Mouse (Mus musculus): ENCODE results near the gene Stk32c. TPM values are rescaled to one million over a fixed set of nuclear protein-coding genes. Genes with fewer than 3 reads are reported as not detected.
A peak's percentile ranks its signal among the peaks of the same experiment; 100 is the strongest.

Gene Stk32c
- total RNA-seq, 2 experiments from 2014 or later, result 95.7 to 101 TPM

DNA sequence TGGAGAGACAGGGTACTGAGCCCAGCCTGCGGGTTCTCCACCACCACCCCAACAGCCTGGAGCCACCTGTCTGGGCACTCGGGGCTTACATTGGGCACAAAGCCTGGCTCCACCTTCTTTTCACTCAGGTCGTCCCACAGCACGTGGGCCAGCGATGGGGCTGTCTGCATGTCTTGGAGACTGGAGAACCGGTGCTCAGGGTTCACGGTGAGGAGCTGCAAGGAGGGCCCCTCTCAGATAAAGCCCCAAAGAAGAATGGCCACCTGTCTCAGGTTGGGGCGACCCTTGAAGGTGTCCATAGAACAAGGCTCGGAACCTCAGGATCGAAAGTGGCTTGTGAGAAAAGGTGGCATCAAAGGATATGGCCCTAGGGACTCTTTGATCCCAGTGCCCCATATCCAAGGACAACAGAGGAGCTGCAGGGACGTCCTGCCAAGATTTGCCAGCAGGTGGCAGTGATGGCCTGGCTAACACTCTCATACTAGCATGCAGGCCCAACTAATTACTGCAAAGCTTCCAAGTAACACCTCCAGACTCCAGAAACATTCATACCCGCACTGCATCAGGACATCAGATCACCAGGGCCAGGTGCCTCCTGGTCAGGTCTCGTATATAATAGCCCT, 93.8 kb downstream of the Stk32c start:
- intact Hi-C loops (cut with DNase I), result no loop called here
- peak; percentile 80 to 84 for DNase-seq (ENCODE audit: extremely low spot score in 1 of 2, low spot score in 2 of 2)

DNA sequence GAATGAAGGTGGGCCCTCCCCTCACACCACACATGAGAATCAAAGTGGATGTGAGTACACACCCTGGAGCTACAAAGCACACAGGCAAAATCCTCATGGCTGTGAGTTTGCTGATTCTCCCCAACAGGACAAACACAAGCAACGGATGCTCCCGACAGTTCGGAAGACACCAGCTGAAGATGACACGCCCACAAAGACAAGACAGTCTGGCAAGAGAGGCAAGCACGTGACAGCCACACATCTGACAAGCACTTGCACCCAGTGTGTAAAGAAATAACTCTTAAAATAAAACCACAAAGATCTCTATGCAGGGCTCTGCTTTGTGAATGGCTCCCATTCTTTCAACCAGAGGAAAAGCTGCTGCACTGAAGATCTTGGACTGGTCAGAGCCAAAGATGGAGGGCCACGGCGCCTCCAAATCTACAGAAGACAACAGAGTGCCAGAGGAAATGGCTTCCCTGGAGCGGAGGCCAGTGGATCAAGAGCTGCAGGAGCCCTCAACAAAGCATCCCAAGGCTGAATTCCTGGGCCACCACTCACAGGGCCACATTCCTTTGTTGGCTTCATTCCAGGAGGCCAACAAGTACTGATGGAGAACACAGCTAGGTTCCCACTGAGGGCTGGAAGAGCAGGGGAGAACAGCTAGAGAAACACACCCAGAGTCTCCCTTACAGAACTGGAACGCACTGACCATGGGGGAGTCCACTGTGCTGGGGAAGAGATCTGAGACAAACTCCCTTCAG, 105.0 kb downstream of the Stk32c start:
- intact Hi-C loops (cut with DNase I), result no loop called here
- DNase-seq (ENCODE audit: extremely low spot score in 1 of 2, low spot score in 2 of 2), result no peak

DNA sequence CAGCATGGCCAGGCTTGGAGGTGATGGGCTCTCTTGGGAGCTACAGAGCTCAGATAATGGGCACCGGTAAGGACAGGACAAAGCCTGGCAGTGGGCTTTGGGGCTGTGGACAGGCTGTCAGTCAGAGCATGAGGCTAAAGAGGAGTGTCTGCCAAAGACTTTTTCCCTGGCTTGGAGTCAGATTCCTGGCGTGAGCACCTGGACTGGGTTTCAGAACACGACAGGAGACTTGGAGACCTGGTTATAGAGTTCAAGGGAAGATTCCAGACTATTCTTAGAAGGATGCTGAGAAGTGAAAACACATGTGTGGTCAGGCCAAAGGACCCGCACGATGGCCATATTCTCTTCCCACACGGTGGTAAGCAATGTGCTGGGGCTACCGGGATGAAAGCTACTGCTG, 107.4 kb downstream of the Stk32c start:
- no peak for DNase-seq (ENCODE audit: extremely low spot score in 1 of 2, low spot score in 2 of 2)
- intact Hi-C loops (cut with DNase I), result no loop called here

DNA sequence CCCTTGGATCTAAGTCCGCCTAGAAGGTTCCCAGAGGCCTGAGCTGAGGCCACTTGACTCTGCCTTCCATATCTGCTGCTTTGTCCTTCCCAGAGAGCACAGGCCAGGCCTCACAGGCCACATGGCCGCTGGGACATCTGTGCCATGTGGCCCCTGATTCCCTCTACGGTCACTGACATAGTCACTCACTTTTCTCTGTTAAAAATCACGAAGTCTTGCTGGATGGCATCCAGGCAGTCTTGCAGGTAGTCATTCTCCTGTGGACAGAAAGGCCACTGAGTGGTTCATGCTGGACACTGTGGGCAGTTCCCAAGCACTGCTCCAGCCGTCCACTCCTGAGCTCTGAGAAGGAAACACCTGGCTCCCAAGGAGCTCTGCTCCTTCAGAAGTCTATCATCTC, 108.0 kb downstream of the Stk32c start:
- DNase-seq (ENCODE audit: extremely low spot score in 1 of 2, low spot score in 2 of 2), result no peak
- intact Hi-C loops (cut with DNase I), result no loop called here

DNA sequence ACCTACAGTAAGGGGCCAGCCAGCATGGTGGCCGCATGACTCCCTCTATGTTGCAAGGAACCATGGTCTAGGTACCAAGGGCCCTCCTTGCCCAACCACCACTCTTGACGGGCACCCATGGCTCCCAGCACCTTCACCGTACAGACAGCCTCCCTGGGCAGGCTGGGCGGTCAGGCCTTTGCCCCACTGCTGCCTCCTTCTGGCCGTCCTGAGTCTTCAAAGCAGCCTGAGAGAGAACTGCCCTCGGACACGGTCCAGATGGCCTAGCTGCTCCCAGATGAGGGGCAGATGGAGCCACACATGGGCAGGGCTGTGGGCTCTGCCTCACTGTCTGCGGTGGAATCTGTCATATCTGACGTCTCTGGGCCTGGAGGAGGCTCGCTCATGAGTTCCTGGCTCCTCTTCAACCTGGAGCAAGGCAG, 109.1 kb downstream of the Stk32c start:
- no peak for DNase-seq (ENCODE audit: extremely low spot score in 1 of 2, low spot score in 2 of 2)
- intact Hi-C loops (cut with DNase I), result no loop called here

DNA sequence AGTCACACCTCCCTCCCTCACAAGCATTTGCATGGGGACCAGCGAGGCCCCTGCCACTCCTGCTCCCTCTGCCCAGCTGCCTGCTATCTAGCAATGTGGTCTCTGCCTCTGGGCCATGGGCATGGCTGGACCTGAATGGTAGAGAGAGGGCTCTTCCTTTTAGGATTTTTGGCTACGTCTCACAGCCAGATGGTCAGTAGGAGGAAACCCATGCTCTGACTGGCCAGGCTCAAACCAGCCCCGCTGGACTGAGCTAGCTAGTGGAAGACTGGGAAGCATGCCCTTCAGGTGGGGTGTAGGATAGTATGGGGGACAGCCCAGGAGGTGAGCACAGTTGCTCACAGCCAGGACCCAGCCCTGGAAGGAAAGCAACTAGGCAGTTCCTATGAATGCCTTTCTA, 111.3 kb downstream of the Stk32c start:
- intact Hi-C loops (cut with DNase I), result no loop called here
- peak in 1 of 2 experiments; percentile 26 for DNase-seq (ENCODE audit: extremely low spot score in 1 of 2, low spot score in 2 of 2)

DNA sequence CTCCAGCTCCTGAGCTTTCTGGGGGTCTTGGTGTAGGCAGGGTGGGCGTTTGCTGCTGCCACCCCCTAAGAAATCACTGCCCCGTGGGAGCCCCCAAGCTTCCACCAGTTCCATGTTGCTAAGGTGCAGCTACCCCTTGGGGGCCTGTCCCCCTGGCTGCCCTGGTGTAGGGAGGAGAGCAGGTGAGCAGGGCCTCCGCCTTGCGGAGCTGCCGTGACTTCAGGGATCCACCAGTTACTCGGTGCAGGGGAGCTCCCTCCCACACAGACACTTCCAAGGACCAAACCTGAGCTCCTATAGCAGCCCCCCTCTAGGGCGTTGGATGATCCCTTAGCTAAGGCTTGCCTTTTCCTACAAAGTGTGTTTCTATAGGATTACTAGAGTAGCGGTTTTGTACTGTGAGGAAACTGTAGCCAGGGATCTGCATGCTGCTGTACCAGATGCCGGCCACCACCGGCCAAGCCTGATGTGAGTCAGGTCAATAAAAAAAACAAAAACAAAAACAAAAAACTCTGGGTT, 111.8 kb downstream of the Stk32c start:
- intact Hi-C loops (cut with DNase I), result no loop called here
- DNase-seq (ENCODE audit: extremely low spot score in 1 of 2, low spot score in 2 of 2), result peak in 1 of 2 experiments; percentile 35

DNA sequence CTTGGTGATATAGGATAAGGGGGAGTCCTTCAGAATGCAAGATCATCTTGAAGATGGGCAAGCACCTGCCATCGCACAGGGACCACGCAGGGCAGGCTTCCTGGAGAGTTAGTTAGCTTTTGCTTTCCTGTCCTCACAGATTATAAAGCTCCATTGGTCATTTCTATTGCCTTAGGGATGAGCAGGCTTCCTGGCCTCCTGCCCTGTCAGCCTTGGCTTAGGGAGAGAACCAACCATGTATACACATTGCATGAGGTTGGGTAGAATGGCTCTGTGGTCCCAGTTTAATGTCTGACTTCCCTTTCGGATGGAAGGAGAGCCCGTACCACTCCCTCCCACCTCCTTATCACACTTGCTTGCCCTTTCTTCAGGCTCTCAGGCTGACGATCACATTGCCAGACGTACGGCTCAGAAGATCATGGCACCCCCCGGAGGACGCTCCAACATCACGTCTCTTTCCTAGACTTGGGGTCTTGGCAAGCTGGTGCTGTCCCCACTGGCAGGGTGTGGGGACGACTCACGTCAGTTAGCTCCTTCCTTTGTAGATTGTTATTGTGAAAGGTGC, 112.5 kb downstream of the Stk32c start:
- intact Hi-C loops (cut with DNase I), result no loop called here
- DNase-seq (ENCODE audit: extremely low spot score in 1 of 2, low spot score in 2 of 2), result no peak

DNA sequence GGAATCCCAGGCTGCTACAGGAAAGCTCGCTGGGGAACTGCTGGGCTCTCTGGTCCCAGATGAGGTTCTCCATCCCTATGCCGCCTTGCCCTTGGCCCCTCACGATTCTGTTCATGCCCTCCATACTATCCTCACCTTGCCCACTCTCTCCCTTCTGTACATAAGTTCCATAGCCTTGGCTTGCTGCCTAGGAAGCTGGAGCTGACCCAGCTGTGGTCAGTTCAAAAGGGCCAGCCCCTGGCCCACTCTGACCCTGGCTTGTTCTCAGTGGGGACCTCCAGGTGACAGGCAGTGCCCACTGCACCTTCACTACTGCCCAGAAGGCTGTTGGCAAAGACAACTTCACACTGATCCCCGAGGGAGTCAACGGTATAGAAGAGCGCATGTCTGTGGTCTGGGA, 116.7 kb downstream of the Stk32c start:
- no peak for DNase-seq (ENCODE audit: extremely low spot score in 1 of 2, low spot score in 2 of 2)
- intact Hi-C loops (cut with DNase I), result no loop called here

DNA sequence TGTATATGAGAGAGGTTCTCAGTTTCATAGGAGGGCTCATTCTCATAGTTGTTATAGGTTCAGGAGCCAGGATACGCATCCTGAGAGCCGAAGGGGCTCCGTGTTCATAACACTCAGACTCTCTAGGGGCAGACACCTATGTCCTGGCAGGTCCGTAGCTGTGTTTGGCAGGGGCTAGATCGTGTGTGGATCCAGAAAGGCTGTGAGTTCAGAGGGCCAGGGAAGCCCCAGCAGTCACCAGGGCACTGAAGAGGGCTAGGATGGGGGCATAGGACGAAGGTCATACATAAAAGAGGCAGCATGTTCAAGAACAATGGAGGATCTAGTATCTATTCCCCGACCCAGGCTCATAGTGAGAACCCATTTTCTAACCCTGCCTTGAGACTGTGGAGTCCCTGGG, 117.8 kb downstream of the Stk32c start:
- intact Hi-C loops (cut with DNase I), result no loop called here
- DNase-seq (ENCODE audit: extremely low spot score in 1 of 2, low spot score in 2 of 2), result no peak

DNA sequence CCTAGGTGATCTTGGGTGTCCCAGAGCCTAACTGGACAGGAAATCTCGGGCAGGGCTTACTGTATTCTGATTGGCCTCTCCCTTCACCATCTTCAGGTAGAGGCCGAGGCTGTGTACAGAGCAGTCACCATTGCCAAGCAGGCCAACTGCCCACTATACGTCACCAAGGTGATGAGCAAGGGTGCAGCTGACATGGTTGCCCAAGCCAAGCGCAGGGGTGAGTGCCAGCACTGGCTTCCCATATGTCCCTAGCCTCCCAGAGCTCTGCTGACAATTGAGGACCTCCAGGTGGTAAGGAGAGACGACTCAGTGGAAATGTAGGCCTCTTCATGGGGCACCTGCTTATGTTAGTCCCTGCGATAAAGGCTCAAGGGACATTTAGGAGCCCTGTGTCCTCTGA, 118.3 kb downstream of the Stk32c start:
- intact Hi-C loops (cut with DNase I), result no loop called here
- DNase-seq (ENCODE audit: extremely low spot score in 1 of 2, low spot score in 2 of 2), result no peak

DNA sequence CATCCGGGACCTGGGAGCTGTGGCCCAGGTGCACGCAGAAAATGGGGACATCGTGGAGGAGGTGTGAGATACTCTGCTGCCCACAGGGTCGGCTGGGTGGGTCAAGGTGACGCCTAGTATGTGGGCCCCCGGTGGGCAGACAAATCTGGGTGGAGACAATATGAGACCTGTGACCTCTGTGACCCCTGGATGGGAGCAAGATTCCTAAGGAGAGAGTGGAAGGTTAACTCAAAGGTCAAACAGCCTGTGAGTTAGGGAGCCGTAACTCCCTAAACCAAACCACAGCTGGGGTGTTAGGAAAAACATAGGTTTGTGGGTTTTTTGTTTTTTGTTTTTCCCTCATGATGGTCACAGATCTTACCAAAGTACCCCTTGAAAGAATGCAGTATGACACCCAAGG, 119.3 kb downstream of the Stk32c start:
- intact Hi-C loops (cut with DNase I), result no loop called here
- DNase-seq (ENCODE audit: extremely low spot score in 1 of 2, low spot score in 2 of 2), result no peak

DNA sequence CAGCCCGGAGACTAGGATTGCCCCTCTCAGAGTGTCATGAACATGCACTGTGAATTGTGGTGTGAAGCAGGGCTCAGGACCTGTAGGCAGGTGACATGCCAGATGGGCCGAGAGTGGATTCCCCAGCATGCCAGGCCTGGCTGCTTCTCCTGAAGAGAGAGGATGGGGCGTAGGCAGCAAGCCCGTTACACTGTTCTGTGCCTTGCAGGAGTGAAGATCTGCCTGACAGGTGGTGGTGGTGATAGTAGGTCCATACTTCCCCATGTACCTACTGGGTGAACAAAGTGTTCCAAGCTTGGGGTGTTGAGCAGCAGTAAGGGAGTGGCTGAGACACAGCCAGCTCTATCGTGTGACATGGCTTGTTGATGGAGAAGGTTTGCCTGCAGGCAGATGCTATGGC, 120.0 kb downstream of the Stk32c start:
- DNase-seq (ENCODE audit: extremely low spot score in 1 of 2, low spot score in 2 of 2), result no peak
- intact Hi-C loops (cut with DNase I), result no loop called here

DNA sequence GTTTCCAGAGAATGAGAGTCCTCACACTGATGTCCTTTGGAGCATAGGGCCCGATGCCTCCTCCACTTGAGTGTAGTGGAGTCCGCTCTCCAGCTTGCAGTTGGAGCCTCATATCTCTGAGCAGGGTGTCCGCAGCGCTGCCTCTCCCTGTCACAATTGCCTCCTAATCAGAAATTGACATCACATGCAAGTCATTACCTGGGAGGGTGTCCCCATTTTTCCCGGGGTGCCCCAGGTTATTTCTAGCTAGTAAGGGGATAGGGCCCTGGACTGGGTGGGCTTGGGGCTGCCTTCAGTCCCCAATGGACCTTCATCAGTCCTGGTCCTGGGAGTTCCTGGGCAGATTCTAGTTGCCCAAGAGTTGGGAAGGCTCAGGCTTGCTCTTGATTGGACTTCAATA, 120.4 kb downstream of the Stk32c start:
- intact Hi-C loops (cut with DNase I), result no loop called here
- no peak for DNase-seq (ENCODE audit: extremely low spot score in 1 of 2, low spot score in 2 of 2)

DNA sequence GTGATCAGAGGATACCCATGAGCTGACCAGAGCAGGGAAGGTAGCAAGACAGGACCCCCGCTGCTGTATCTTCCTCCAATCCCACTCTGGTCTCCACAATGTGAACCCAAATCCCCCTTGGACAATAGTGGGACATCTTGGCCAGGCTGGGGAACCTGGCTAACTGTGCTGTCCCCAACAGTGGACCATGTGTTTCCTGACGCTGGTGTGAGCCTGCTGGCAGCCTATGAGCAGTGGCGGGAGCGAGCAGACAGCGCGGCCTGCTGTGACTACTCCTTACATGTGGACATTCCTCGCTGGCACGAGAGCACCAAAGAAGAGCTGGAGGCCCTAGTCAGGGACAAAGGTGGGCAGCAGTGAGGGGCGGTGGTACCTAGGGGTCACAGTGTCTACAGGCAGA, 121.4 kb downstream of the Stk32c start:
- DNase-seq (ENCODE audit: extremely low spot score in 1 of 2, low spot score in 2 of 2), result no peak
- intact Hi-C loops (cut with DNase I), result no loop called here

DNA sequence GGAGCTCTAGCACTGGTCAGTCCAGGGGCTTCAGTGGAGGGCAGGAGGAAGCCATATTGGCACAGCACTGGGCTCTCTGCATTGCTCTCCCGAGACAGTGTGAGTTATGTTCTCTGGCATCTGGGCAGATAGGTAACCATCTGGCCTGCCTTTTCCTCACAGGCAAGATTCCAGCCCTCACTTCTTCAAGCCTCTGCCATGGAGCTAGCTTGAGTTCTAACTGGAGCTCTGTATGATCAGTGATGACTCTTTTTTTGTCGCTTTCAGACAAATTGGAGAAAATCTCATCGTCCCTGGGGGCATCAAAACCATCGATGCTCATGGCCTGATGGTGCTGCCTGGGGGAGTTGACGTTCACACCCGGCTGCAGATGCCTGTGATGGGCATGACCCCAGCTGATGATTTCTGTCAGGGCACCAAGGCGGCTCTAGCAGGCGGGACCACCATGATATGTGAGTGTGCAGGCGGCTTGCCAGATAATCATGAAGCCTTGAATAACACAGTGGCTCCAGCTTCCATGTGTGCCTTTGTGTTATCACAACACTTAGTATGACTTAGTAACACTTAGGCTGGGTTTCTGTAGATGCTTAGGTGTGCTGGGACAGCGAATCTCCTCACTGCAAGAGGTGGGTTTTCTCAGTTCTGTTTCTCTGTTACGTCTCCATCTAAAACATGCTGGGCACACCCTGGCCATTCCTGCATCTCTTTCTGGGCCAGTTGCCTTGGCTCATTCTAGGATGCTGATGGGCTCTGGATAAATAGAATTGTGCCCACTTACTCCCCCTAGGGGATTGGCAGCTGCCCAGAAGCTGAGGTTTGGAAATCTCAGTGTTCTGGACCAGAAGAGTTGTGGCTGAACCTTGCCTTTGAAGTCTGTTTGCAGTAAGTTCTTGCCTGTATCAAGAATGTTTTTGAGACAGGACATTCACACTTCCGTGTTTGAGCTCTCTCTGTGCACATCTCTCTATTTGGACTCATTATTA, 122.9 kb downstream of the Stk32c start:
- peak; percentile 57 to 64 for DNase-seq (ENCODE audit: extremely low spot score in 1 of 2, low spot score in 2 of 2)
- intact Hi-C loops (cut with DNase I), result no loop called here

DNA sequence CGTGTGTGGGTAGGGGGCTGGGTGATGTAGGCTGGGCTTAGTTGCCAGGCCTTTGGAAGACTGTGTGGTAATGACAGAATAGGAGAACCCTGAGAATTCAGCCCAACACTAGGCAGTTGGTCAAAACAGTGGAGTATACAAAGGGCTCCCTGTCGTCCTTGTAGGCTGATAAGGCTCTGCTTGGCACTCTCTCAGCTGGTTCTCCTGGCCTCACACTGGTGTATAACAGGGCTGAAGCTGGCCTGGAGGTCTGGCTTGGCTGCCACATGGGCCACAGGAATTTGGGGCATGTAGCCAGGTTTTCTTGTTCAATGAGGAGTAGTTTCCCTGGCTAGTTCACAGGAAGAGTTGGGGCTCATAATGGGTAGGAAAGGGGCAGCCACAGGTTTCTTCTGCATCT, 125.3 kb downstream of the Stk32c start:
- DNase-seq (ENCODE audit: extremely low spot score in 1 of 2, low spot score in 2 of 2), result peak in 1 of 2 experiments; percentile 55
- intact Hi-C loops (cut with DNase I), result no loop called here

DNA sequence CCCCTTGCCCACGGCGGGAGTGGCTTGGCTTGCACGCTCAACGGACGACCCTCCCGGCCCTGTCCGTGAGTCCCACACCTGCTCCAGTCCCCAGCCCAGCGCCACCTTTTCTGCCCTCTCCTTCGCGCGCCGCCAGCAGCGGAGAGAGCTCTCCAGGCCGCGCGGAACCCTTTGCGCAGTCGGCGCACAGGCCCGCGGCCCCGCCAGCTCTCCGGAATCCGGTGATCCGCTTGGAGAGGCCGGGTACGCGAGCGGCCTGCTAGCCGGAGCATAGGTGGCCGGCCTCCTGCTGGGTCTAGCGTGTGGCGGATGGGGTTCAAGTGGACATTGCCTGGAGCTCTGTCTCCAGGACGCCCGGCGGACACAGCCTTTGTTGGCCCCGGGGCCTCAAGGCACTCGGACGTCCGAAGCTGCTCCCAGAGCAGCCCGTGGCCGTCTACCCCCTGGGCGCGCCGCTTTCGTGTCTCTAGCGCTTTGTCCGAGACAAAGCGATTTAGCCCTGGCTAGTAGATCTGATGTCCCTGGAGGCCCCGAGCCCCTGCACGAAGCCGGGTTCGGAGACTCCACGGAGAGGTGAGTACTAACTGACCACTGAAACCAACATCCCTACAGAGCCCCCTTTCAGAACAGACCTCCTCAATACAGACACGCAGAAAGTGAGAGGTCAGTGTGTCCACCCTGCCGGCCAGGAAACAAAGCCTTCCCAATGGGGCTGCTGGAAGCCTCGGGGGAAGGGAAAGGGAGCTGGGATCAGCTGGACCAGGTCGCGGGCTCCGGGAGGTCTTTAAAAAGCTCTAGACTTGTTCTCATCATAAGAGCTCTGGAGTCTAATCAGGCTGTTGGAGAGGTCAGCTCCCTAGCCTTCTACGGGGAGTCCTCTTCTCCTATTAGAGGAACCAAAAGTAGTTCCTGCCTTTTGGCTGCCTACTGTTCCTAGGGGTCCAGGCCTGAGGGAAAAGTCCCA, 126.6 kb downstream of the Stk32c start:
- intact Hi-C loops (cut with DNase I), result no loop called here
- peak in 1 of 2 experiments; percentile 61 for DNase-seq (ENCODE audit: extremely low spot score in 1 of 2, low spot score in 2 of 2)

Measured in left cerebral cortex, postnatal 10 days (tissue).